Mouse (Mus musculus): ENCODE measurements around the gene Eml5. TPM values are rescaled to one million over a fixed set of nuclear protein-coding genes. Genes with fewer than 3 reads are reported as not detected.
A peak's percentile ranks its signal among the peaks of the same experiment; 100 is the strongest.

Eml5 gene
- polyA plus RNA-seq, 1 experiment from 2014 or later = 0.53 TPM

- Histone ChIP-seq H3K36me3 (ENCODE audit: inconsistent target) (no peaks in the 10 kb centered on the region), H3K79me2 (ENCODE audit: inconsistent target) (no peaks in the 10 kb centered on the region), H3K27ac (no peak within 1 kb of the TSS), H3K4me3 (ENCODE audit: inconsistent target) (peak within 1 kb of the TSS; percentile 37)
- WGBS (ENCODE audit: missing documents) = 3% methylated on average over 58 of the region's 75 CpGs
Observed at GRCm38 (mm10) chr12:98736951-98737800, 164.1 kb downstream of the Eml5 start, which contains the start of gene Ptpn21. Ptpn21 (minus strand) TSS chr12:98737405.

Other genes with a start within 250 kb of the Eml5 start
- 5.1 to 9.5 TPM (median 6.2 TPM) in 3 replicates for gene Ptpn21, start 164.1 kb downstream of the Eml5 start, polyA plus RNA-seq (2018)
- 40.5 to 58.9 TPM (median 43.7 TPM) in 3 replicates for gene Zc3h14, start 154.5 kb downstream of the Eml5 start, polyA plus RNA-seq (2018)
- 4.7 to 5.3 TPM (median 4.8 TPM) in 3 replicates for gene Ttc8, start 19.1 kb upstream of the Eml5 start, polyA plus RNA-seq (2018)